Mouse (Mus musculus): ENCODE results near the gene Trim7.

DNA sequence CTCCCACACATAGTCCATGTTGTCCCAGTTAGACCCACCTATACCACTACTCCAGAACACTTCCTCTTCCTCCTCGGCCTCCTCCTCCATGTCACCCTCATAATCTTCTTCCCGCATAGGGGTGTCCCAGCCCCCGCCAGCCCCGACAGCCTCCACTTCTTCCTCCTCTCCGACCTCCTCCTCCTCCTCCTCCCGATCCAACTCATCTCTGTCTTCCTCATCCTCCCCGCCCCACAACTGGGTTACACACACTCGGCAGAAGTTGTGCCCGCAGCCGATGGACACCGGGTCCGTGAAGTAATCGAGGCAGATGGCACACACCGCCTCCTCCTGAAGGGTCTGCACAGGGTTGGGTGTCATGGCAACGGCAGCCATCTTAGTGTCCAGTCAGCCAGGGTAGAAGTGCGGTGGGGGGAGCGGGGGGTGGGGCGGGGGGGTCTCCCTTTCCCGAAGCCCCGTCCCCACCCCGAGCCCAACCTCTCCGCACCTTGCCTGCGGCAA is 9.6 kb upstream of the Trim7 start:
- TF ChIP-seq CTCF (conservative IDR thresholded peaks at IDR 0.05; ENCODE audit: low read length) (no peak), POU5F1 (IDR thresholded peaks at IDR 0.05; ENCODE audit: borderline replicate concordance, low read length) (no peak), NANOG (IDR thresholded peaks at IDR 0.05; ENCODE audit: borderline replicate concordance, low read length) (no peak)
